ENCODE assay signal across 7 mouse cellular contexts in the genomic region with DNA sequence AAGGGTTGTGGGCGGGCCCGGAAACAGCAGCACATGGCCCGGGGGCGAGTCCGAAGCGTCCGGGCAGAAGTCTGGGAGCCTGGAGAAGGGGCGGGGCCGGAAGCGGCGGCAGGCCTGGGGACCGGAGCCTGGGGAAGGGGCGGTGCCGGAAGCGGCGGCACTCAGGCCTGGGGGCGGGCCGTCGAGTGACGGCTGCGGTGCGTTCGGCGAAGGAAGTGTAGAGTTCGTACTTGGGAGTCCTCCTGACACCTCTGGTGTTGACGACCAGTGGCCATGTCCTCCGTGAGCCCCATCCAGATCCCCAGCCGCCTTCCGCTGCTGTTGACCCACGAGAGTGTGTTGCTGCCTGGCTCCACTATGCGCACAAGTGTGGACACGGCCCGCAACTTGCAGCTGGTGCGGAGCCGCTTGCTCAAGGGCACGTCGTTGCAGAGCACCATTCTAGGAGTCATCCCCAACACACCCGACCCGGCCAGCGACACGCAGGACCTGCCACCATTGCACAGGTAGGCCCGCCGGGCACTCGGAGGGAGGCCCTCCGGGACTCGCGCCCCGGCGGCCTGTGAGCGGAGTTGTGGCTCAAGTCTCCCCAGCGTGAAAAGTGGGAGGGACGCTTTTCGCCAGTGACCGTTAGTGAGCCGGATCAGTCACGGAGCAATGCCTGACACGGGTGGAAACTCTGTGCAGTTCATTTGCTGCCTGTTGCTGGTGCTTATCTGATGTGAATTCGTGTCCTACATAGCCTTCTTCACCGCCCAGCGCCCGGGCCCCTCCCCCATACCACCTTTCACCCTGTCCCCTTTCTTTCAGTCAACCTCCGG. TPM values are rescaled to one million over a fixed set of nuclear protein-coding genes. Genes with fewer than 3 reads are reported as not detected.
DNase-seq lines count a peak whose midpoint lies in the region; ATAC-seq lines count a peak whose summit lies in the region.

Gene Lonp2, plus strand, starts transcription at position 133 of the 821 bp plus-strand sequence.

- peak within 1 kb of the TSS; percentile 62 for H3K4me3 ChIP-seq in intestine, embryonic 15.5 days (replicated peaks)
- H3K4me3 ChIP-seq in midbrain, embryonic 10.5 days = peak within 1 kb of the TSS; percentile 92

- H3K9ac ChIP-seq in intestine, embryonic 15.5 days = peak within 1 kb of the TSS; percentile 68

- ATAC-seq in intestine, embryonic 15.5 days = peak; percentile 100

- H3K4me2 ChIP-seq in intestine, embryonic 15.5 days (replicated peaks) = peak within 1 kb of the TSS; percentile 68

- peaks cover 6% of the 10 kb centered on the region for H3K4me1 ChIP-seq in intestine, embryonic 15.5 days (replicated peaks)
- peaks cover 18% of the 10 kb centered on the region for H3K4me1 ChIP-seq in midbrain, embryonic 10.5 days

- H3K27me3 ChIP-seq in intestine, embryonic 15.5 days (replicated peaks) = no peaks in the 10 kb centered on the region
- H3K27me3 ChIP-seq in midbrain, embryonic 10.5 days (ENCODE audit: low read depth, poor library complexity, severe bottlenecking) = no peaks in the 10 kb centered on the region

- no peaks in the 10 kb centered on the region for H3K36me3 ChIP-seq in intestine, embryonic 15.5 days
- no peaks in the 10 kb centered on the region for H3K36me3 ChIP-seq in midbrain, embryonic 10.5 days

- intact Hi-C loops in gastrocnemius, postnatal 36 days (cut with DNase I) = no loop called here
- intact Hi-C loops in left cerebral cortex, postnatal 25 days (cut with DNase I) = loop anchor here (10.0 kb wide), 1 partner anchor 261 kb away; the partner anchor contains the start of gene N4bp1

- H3K27ac ChIP-seq in intestine, embryonic 15.5 days = peak within 1 kb of the TSS; percentile 69
- H3K27ac ChIP-seq in midbrain, embryonic 10.5 days (replicated peaks) = peak within 1 kb of the TSS; percentile 87

- WGBS in intestine, embryonic 15.5 days = under 1% methylated on average over 62 of the region's 62 CpGs
- WGBS in midbrain, embryonic 10.5 days = under 1% methylated on average over 61 of the region's 62 CpGs

- DNase-seq in adrenal gland, adult 18-20 months (ENCODE audit: low spot score in 2 of 2) = peak; percentile 97 to 98
- peak; percentile 98 for DNase-seq in embryo, embryonic 11 days
- DNase-seq in gastrocnemius, postnatal 36 days = peak; percentile 94 to 99
- DNase-seq in left cerebral cortex, postnatal 25 days (ENCODE audit: low spot score in 2 of 2) = peak; percentile 97 to 99
- DNase-seq in midbrain, embryonic 10.5 days (ENCODE audit: low spot score) = peak; percentile 99
- peak; percentile 95 for DNase-seq in right cerebral cortex, postnatal 4 days

- H3K9me3 ChIP-seq in intestine, embryonic 15.5 days = no peaks in the 10 kb centered on the region
- H3K9me3 ChIP-seq in midbrain, embryonic 10.5 days (replicated peaks) = no peaks in the 10 kb centered on the region

RNA-seq across cellular contexts. Expression of gene Lonp2, which starts in this region (rescaled TPM):
- total RNA-seq in adrenal gland, adult 18-20 months (2021) = 100 to 1,000 TPM; 116 to 139 TPM
- 10 to 100 TPM; 46.8 to 48.9 TPM for total RNA-seq in gastrocnemius, postnatal 36 days (2021)
- polyA plus RNA-seq in intestine, embryonic 15.5 days (2015; fragmentation: Nextera tagmentation; extraction: Ambion mirVana) = 60.9 and 63.0 TPM in 2 replicates
- 10 to 100 TPM; 57.6 to 63.9 TPM for total RNA-seq in left cerebral cortex, postnatal 25 days (2021)
- polyA plus RNA-seq in midbrain, embryonic 10.5 days (2016; fragmentation: Nextera tagmentation; extraction: Ambion mirVana) = 52.0 and 65.5 TPM in 2 replicates

Comparison
In these comparisons a context has a peak if more than half of its experiments do, and no peak if none do; other contexts are left out.
1. Peak in every context shown above with its lines: DNase-seq, ATAC-seq, H3K4me3 ChIP-seq and H3K27ac ChIP-seq.